Mouse (Mus musculus): ENCODE results near the gene Slc43a2.

Slc43a2 gene

GRCm38 (mm10) chr11:75531469-75532242, at the start of gene Slc43a2:
Gene Slc43a2, plus strand, starts transcription at chr11:75531694.
- DNase-seq (ENCODE audit: low spot score): peak; percentile 97

- no peak for DNase-seq (ENCODE audit: low spot score)
These were observed 45.3 kb upstream of the Slc43a2 start for GRCm38 (mm10) chr11:75486192-75486591.

- DNase-seq (ENCODE audit: low spot score): peak; percentile 99
These were observed 44.8 kb upstream of the Slc43a2 start, which contains the start of gene Prpf8 for GRCm38 (mm10) chr11:75486601-75487285. Gene Prpf8, plus strand, starts transcription at chr11:75486816.

- no peak for DNase-seq (ENCODE audit: low spot score)
These were observed 44.0 kb upstream of the Slc43a2 start for GRCm38 (mm10) chr11:75487496-75487895.

GRCm38 (mm10) chr11:75494296-75495049, 37.0 kb upstream of the Slc43a2 start:
- no peak for DNase-seq (ENCODE audit: low spot score)

GRCm38 (mm10) chr11:75498126-75498525, 33.4 kb upstream of the Slc43a2 start:
- no peak for DNase-seq (ENCODE audit: low spot score)

GRCm38 (mm10) chr11:75508162-75508561, 23.3 kb upstream of the Slc43a2 start:
- no peak for DNase-seq (ENCODE audit: low spot score)

GRCm38 (mm10) chr11:75508904-75509303, 22.6 kb upstream of the Slc43a2 start:
- DNase-seq (ENCODE audit: low spot score): no peak

- DNase-seq (ENCODE audit: low spot score): peak; percentile 70
These were observed 21.5 kb upstream of the Slc43a2 start, which contains the start of gene Rilp for GRCm38 (mm10) chr11:75509741-75510626. Gene Rilp, plus strand, starts transcription at chr11:75510094.

- peak; percentile 92 for DNase-seq (ENCODE audit: low spot score)
These were observed 20.9 kb upstream of the Slc43a2 start for GRCm38 (mm10) chr11:75510627-75510993.

- DNase-seq (ENCODE audit: low spot score): no peak
These were observed 20.3 kb upstream of the Slc43a2 start for GRCm38 (mm10) chr11:75511213-75511612.

- no peak for DNase-seq (ENCODE audit: low spot score)
These were observed 19.0 kb upstream of the Slc43a2 start for GRCm38 (mm10) chr11:75512301-75513018.

GRCm38 (mm10) chr11:75513336-75513735, 18.2 kb upstream of the Slc43a2 start, which contains the start of gene Scarf1:
Gene Scarf1, plus strand, starts transcription at chr11:75513540.
- DNase-seq (ENCODE audit: low spot score): no peak

- DNase-seq (ENCODE audit: low spot score): no peak
These were observed 16.3 kb upstream of the Slc43a2 start for GRCm38 (mm10) chr11:75515186-75515585.

- no peak for DNase-seq (ENCODE audit: low spot score)
These were observed 11.5 kb upstream of the Slc43a2 start for GRCm38 (mm10) chr11:75519834-75520633.

GRCm38 (mm10) chr11:75521609-75522008, 9.9 kb upstream of the Slc43a2 start:
- no peak for DNase-seq (ENCODE audit: low spot score)

- DNase-seq (ENCODE audit: low spot score): no peak
These were observed 8.7 kb upstream of the Slc43a2 start for GRCm38 (mm10) chr11:75522793-75523192.

- DNase-seq (ENCODE audit: low spot score): no peak
These were observed 5.9 kb upstream of the Slc43a2 start for GRCm38 (mm10) chr11:75525531-75526125.

- no peak for DNase-seq (ENCODE audit: low spot score)
These were observed 4.6 kb upstream of the Slc43a2 start for GRCm38 (mm10) chr11:75526943-75527342.
